Mouse (Mus musculus) spleen, adult 2 months (tissue): ENCODE data around the gene Ybey.

ENCODE experiments used
- CTCF ChIP-seq: fragments of 200-500 bp; IDR thresholded peaks from 2 replicates; pipeline ENCODE4 v1.5.1; 2011; ENCODE audit warnings: mild to moderate bottlenecking, inconsistent platforms; ENCODE audit not compliant: insufficient read depth, insufficient read length, insufficient replicate concordance; ENCODE audit errors: extremely low read depth
- POLR2A ChIP-seq: fragments of 200-500 bp; IDR thresholded peaks from 2 replicates; pipeline ENCODE4 v1.6.1; 2011; ENCODE audit warnings: low read depth, low read length, inconsistent platforms

DNA sequence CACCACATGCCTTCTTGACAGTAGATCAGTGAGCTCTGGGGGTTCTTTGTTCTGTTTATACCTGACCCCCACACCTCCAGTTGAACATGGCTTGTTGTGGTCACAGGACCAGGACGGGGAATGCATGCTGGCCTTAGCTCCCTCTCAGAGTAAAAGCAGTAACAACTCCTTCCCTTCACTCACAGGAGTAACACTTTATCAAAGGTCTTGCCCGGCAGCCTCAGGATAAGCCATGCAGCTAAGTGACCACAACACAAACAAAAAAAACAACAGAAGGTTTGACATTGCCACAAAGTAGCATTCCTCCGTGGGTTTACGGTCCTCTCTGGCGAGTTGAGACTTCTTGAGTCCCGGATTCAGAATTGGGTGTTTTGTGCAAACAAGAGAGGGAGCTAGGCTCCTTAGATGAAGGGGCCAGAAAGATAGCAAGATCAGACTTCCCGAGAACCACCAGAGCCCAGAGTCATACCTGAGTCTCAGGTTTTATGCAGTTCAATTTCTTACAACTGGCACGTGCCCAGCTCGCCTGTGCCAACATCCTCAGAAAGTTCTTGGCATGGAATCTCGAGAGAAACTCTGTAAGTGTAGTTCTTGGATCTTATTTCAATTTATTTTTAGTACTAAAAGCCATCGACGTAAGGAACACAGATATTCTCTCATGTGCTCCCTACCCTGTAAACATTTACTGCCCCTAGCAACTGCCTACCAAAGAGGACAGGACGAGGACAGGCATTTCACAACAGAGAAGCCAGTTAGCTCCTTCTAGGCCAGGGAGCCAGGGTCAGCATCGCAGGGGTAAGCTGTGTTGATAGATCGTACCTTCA is 21.3 kb downstream of the Ybey start:
- TF ChIP-seq CTCF (no peak), POLR2A (no peak)
